Mouse (Mus musculus): ENCODE measurements around the gene Fkbp6.

Gene Fkbp6

DNA sequence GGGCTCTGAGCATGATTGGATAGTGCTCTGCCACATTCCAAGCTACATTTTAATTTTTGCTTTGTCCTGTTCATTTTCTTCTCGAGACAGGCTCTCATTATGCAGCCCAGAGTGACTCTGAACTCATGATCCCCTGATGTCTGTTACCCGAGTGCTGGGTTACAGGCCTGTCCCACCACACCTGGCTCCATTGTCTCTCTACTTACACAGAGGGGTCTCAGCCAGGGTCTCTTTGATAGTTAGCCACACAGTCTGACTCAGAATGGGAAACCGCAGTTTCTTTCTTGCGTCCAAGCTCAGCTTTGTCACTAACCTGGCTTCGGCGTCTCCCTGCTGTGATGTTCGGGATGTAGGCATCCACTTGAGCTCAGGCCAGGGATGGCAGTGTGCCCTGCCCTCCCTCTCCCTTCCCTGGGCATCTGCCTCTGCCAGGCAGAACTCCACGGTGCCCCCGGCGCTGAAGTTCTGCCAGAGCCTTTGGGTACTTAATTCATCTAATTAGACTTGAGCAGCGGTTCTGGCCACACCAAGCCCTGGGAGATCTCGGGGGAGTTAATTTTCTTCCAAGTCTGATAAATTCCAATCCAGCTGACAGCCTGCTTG, 78.2 kb downstream of the Fkbp6 start:
- DNase-seq, result no peak

DNA sequence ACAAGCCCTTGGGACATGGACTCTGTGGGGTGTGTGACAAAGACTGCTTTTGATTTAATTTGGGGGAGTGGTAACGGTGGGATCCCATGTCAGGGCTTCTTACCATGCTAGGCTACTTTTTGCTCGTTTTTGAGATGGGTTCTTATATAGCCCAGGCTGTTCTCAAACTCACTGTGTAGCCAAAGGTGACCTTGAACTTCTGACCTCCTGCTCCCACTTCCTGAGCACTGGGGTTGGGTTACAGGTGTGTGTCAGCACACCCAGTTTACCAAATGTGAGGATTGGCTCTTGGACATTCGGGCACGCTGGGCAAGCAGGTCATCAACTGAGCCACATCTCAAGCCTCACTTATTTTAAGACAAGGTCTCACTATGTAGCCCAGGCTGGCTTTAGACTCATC, 79.5 kb downstream of the Fkbp6 start:
- no peak for DNase-seq

DNA sequence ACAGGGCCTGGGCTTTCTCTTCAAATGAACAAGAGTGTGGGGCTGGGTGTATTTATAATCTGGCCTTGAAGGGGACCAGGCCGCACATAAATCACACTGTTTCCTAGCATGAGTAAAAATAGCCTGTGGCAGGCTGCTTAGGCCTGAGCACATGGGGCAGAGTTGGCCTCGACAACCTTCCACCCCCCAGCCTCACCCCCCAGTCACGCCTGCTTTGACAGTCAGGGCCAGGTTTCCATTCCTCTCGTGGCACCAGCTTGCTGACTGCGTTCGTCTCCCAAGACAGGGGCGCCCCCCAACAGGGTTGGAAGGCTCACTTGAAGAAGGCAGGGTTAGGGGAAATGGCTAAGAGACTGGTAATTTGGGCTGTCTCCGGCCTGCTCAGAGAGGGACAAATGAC, 80.4 kb downstream of the Fkbp6 start:
- no peak for DNase-seq

DNA sequence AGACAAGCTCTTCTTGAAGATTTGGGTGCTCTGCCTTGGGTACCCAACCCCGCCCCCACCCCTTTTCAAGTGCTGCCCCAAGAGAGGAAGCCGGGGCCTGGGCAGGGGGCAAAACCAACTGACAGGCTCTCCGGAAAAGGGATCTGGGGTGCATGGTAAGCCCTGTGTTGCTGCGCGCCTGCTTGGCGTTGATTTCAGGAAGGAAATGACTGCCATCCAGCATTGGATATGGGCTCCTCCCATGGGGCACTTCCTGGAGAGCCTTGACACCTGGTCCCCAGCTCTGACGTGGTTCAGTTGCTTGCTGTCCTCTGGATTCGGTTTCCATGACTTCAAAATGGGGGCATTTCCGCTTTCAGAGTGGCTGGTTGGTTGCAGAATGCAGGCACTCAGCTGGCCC, 85.3 kb downstream of the Fkbp6 start:
- peak in 1 of 2 experiments; percentile 52 for DNase-seq

GRCm38 (mm10) chr5:135263866-135264503, 85.9 kb downstream of the Fkbp6 start:
- DNase-seq, result peak; percentile 51 to 79

- DNase-seq, result no peak
Measured at GRCm38 (mm10) chr5:135258280-135259150, 91.3 kb downstream of the Fkbp6 start.

- DNase-seq, result peak in 1 of 2 experiments; percentile 30
Measured at GRCm38 (mm10) chr5:135257559-135257958, 92.3 kb downstream of the Fkbp6 start.

DNA sequence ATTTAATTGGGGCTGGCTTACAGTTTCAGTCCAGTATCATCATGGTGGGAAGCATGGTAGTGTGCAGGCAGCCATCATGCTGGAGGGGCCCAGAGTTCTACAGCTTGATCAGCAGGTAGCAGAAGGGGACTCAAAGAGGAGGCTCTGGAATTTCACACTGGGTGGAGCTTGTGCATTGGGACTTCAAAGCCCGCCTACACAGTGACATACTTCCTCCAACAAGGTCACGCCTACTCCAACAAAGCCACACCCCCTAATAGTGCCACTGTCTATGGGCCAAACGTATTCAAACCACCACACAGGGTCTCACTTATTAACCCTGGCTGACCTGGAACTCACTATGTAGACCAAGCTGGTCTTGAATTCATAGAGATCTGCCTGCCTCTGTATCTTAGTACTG, 93.7 kb downstream of the Fkbp6 start:
- DNase-seq, result no peak

GRCm38 (mm10) chr5:135253741-135254401, 96.0 kb downstream of the Fkbp6 start:
- no peak for DNase-seq

GRCm38 (mm10) chr5:135251079-135251454, 98.8 kb downstream of the Fkbp6 start, which contains the start of gene Fzd9:
Gene Fzd9 (minus strand): TSS chr5:135251230.
- peak; percentile 85 to 87 for DNase-seq

DNA sequence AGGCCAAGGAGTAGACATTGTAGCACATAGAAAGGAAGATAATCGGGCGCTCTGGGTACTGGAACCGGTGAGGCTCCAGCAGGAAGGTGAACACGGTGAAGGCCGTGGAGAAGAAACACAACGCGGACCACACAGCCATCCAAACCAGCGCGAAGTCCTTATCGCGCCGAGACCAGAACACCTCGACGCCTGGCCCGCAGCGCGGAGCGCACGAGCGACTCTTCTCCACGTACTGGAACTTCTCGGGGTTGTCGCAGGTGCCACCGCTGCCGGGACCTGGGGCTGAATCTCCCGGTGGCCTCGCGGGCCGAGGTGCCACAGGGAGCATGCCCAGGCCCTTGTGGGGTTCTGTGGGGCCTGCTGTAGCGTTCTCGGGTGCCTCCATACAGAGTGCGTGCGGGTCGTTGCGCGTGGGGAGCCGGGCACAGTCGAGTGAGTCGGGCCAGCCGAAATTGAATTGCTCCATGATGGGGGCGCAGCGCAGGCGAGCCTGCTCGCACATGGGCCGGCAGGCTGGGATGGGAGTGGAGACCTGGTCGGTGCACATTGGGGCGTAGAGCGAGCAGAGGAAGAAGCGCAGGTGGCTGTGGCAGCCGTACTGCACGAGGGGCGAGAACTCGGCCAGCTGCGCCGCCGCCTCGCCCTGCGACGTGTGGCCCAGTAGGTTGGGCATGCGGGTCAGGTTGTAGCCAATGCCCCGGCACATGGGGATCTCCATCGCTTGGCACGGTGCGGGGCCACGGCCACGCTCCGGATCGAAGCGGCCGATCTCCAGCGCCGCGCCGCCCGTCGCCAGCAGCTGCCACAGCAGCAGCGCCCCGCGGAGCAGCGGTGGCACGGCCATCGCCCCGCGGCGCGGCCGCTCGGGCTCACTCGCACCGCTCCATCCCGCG, 99.4 kb downstream of the Fkbp6 start:
- no peak for DNase-seq

DNA sequence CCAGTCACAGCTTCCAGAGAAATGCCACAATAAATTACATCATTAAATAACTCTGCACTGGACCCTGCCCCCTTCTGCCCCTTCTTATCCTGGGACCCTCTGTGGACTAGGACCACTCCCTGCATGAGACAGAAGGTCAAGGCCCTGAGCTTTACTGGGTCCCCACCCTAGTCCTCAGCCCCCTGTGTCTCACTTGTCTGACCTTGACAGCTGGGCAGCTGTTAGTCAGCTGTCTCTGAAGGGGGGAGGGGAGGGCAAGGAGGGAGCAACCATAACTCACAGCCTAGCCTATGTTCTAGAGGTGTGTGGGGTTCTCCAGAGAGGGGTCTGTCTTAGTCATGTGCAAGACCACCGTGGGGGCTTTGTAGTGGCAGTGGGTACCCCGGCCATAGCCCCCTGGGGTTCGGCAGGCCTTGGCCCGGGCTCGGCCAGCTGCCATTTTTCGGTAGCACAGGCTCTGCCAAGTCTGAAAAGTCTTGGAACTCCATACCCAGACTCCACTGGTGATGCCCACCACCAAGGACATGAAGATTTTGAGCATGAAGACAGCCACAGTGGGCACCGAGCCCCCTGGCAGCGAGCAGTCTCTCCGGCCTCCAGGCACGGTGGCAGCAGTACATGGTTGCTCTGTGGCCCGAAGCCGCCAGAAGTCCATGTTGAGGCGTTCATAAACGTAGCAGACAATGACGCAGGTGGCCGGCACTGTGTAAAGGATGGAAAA, 100.7 kb downstream of the Fkbp6 start:
- no peak for DNase-seq

- DNase-seq, result no peak
Measured at GRCm38 (mm10) chr5:135247337-135247736, 102.5 kb downstream of the Fkbp6 start.

DNA sequence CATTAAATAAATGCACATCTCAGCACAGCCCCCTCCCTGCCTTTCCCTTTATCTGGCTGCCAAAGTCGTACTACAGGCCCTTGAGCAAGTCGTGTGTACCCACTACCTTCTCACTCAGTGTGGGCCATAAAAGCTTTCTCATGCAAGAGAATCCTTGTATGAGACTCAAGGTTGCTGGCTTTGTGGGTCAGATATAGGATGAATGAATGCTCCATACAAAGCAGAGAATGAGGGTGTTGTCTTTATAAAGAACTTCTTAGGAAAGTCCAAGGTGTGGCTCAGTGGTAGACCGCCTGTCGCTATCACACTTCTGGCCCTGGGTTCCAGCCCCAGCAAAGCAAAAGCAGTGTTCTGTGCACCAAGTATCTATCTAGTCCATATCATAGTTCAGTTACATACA, 103.3 kb downstream of the Fkbp6 start:
- DNase-seq, result no peak

DNA sequence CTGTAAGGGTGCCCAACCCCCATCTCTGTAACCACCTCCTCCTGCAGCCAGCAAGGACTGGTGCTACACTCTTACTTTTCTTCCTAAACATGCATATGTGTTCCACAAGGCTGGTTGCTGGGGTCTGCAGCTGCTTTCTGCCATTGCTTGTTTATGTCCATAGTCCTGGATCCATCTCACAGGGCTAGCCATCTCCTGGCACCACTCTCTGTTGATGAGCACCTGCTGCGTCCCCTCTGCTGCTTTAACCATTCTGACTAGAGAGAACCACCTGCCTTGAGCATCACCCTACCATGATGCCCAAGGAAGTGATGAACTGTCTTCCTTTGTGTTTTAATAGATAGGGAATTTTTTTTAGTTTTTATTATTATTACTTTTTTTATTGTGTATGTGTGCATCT, 106.7 kb downstream of the Fkbp6 start:
- no peak for DNase-seq

DNA sequence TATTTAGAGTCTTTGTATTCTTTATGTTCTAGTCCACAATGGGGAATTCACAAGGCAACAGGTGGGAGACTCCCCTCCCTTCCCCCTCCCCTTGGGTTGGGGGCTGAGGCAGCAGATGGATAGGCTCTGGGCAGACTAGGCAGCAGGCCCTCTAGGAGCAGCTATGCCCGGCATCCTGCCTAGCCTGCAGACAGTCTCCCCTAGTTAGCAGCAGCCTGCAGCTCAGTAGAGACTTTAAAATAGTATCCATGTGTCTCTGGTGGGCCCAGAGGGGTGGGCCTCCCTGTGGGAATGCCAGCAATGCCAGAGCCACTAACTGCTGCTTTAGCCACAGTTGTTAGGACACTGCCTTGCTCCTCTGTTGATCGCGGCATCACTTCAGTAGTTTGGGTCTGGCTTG, 107.2 kb downstream of the Fkbp6 start:
- no peak for DNase-seq

DNA sequence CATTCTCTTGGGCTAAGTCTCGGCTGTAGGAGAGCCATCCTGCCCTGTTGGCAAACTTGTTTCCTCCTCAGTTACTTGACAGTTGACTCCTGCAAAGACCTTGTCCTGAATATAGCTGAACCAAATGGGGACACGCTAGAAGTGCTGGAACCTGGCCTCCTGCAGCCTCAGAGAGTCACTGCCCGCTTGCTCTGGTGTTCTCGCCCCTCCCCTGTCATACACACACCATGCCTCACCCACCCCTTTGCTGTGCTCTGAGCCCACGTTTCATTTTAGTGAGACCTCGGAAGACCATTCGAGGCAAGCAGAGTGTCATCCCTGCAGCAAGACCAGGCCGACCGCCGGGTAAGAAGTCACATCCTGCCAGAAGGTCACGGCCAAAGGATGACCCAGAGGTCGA, 107.7 kb downstream of the Fkbp6 start:
- DNase-seq, result no peak
